Mouse (Mus musculus): ENCODE data around the gene Zfp791.

- TF ChIP-seq POLR2A (IDR thresholded peaks at IDR 0.05; ENCODE audit: insufficient read depth, low read depth, low read length) (no peak), CTCF (IDR thresholded peaks at IDR 0.05; ENCODE audit: insufficient read depth, low read depth, low read length) (no peak)
Measured at GRCm38 (mm10) chr8:85115501-85115900, 7.4 kb downstream of the Zfp791 start.
